Mouse (Mus musculus) subcutaneous adipose tissue, adult 2 months (tissue): ENCODE results near the gene Vmn1r115. TPM values are rescaled to one million over a fixed set of nuclear protein-coding genes. Genes with fewer than 3 reads are reported as not detected.

ENCODE experiments used
- polyA plus RNA-seq: library from polyadenylated mRNA; depleted of rRNA; stranded (reverse); fragments of >200 nt; gene quantifications from 2 replicates; pipeline ENCODE4 v1.2.3, GENCODE M21; 2012; ENCODE audit warnings: low replicate concordance; rRNA removed

Gene Vmn1r115
- not detected in 2 replicates for polyA plus RNA-seq

GRCm38 (mm10) chr7:20844885-20845284 lies at the start of gene Vmn1r115:
Vmn1r115 (minus strand) TSS chr7:20844985.

GRCm38 (mm10) chr7:20884021-20884420 lies 39.2 kb upstream of the Vmn1r115 start, which contains the start of gene Vmn1r117:
Vmn1r117 (minus strand) TSS chr7:20884121.

GRCm38 (mm10) chr7:20871956-20872355 lies 27.2 kb upstream of the Vmn1r115 start, which contains the start of gene Vmn1r116:
Vmn1r116 (plus strand) TSS chr7:20872256.

GRCm38 (mm10) chr7:20812086-20812485 lies 32.7 kb downstream of the Vmn1r115 start, which contains the start of gene Vmn1r114:
Vmn1r114 (minus strand) TSS chr7:20812186.

Other genes with a start within 250 kb of the Vmn1r115 start
- not detected in 2 replicates for gene Gm4513, start 246.0 kb downstream of the Vmn1r115 start, polyA plus RNA-seq
- not detected in 2 replicates for gene Vmn1r107, start 176.1 kb downstream of the Vmn1r115 start, polyA plus RNA-seq
- not detected in 2 replicates for gene Vmn1r111, start 141.8 kb downstream of the Vmn1r115 start, polyA plus RNA-seq
- gene Gm10668, start 114.4 kb downstream of the Vmn1r115 start, polyA plus RNA-seq, result not detected in 2 replicates
- not detected in 2 replicates for gene Vmn1r112, start 73.8 kb downstream of the Vmn1r115 start, polyA plus RNA-seq
- gene Vmn1r113, start 57.7 kb downstream of the Vmn1r115 start, polyA plus RNA-seq, result not detected in 2 replicates
- not detected in 2 replicates for gene Vmn1r114, start 32.8 kb downstream of the Vmn1r115 start, polyA plus RNA-seq
- not detected in 2 replicates for gene Vmn1r116, start 27.3 kb upstream of the Vmn1r115 start, polyA plus RNA-seq
- not detected in 2 replicates for gene Vmn1r117, start 39.1 kb upstream of the Vmn1r115 start, polyA plus RNA-seq
- gene Vmn1r118, start 67.4 kb upstream of the Vmn1r115 start, polyA plus RNA-seq, result not detected in 2 replicates
- not detected in 2 replicates for gene Vmn1r119, start 167.5 kb upstream of the Vmn1r115 start, polyA plus RNA-seq
- gene Vmn1r120, start 208.8 kb upstream of the Vmn1r115 start, polyA plus RNA-seq, result not detected in 2 replicates